Mouse (Mus musculus) intestine, embryonic 15.5 days (tissue): ENCODE data around the gene Grin1. TPM values are rescaled to one million over a fixed set of nuclear protein-coding genes. Genes with fewer than 3 reads are reported as not detected.

Experiments
- ATAC-seq: fragments of 200-750 bp; cut with Nextera tagmentation; 2 replicates; pipeline ENCODE4 v1.8.0; 2017; ENCODE audit warnings: moderate TSS enrichment, moderate library complexity
- H3K27ac ChIP-seq: fragments of 300-500 bp; sonication (generic); 2 replicates; pipeline ENCODE4 v1.5.1; 2015; ENCODE audit warnings: mild to moderate bottlenecking, inconsistent platforms
- H3K27me3 ChIP-seq: fragments of 300-500 bp; sonication (generic); replicated peaks from 2 replicates; pipeline ENCODE4 v1.6.1; 2015; ENCODE audit warnings: inconsistent platforms
- H3K36me3 ChIP-seq: fragments of 300-500 bp; sonication (generic); 2 replicates; pipeline ENCODE4 v1.6.1; 2015; ENCODE audit warnings: inconsistent platforms
- H3K4me1 ChIP-seq: fragments of 300-500 bp; sonication (generic); replicated peaks from 2 replicates; pipeline ENCODE4 v1.6.1; 2015; ENCODE audit warnings: inconsistent platforms
- H3K4me2 ChIP-seq: fragments of 300-500 bp; sonication (generic); replicated peaks from 2 replicates; pipeline ENCODE4 v1.6.1; 2015; ENCODE audit warnings: mild to moderate bottlenecking, inconsistent platforms
- H3K4me3 ChIP-seq: fragments of 300-500 bp; sonication (generic); replicated peaks from 2 replicates; pipeline ENCODE4 v1.5.1; 2015; ENCODE audit warnings: inconsistent platforms
- H3K9ac ChIP-seq: fragments of 300-500 bp; sonication (generic); 2 replicates; pipeline ENCODE4 v1.6.1; 2015; ENCODE audit warnings: inconsistent platforms
- H3K9me3 ChIP-seq: fragments of 300-500 bp; sonication (generic); 2 replicates; pipeline ENCODE4 v1.6.1; 2016; ENCODE audit warnings: inconsistent platforms
- WGBS: fragments of 180-500 bp; shearing (Covaris S2); methylation state at CpG from one replicate; pipeline ENCODE4 v1.1.7; 2015; 5-methylcytosine and 5-hydroxymethylcytosine counted together
- polyA plus RNA-seq: library from polyadenylated mRNA; unstranded; fragments of >200 nt; fragmentation: Nextera tagmentation; extraction: Ambion mirVana; gene quantifications from 2 replicates; pipeline ENCODE4 v1.2.1, GENCODE M21; 2015

Gene Grin1
- polyA plus RNA-seq, 1 experiment from 2014 or later, result 1.4 TPM

DNA sequence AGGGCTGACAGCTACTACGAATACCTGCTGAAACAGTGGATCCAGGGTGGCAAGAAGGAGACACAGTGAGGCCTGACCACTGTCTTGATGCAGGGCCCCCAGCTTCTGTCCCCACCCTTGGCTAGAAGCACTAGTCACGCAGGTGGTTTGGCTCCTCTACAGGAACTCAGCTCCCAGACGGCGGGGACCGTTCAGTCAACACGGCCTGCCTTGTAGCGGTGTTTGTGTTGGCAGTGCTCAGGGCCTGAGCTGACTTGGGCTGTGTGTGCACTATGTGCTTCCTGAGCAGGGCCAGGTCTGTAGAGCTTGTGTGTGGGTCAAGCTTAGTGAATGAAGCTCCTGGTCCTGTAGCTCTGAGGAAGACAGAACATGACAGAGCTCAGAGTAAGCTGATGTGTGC lies 29.2 kb upstream of the Grin1 start:
- Histone ChIP-seq H3K4me1 (no peaks in the 10 kb centered on the region), H3K9ac (no peak overlapping the region), H3K27me3 (no peaks in the 10 kb centered on the region), H3K9me3 (no peaks in the 10 kb centered on the region), H3K27ac (no peak overlapping the region), H3K4me2 (no peak overlapping the region), H3K4me3 (no peak overlapping the region), H3K36me3 (peaks cover 81% of the 10 kb centered on the region)
- 92% methylated on average over 7 of the region's 7 CpGs for WGBS
- no peak for ATAC-seq

DNA sequence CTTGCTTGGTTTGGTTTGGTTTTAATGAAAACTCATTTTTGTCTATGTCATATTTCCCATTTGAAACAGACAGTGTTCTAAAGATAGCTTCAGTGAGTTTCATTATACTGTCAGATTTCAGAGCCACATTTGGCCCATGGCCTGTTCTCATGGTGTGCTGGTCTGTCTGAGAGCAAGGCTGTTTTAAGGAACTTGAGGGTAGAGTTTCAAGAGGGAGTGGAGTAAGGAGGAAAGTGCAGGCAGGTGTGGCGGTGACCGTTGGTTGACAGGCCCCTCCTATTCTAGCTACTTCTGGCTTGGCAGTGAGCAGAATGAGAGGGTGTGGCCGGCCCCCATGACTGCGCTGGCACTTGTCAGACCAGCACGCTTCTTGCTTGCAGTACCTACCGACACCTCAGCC lies 19.3 kb upstream of the Grin1 start:
- H3K9me3 ChIP-seq, result no peaks in the 10 kb centered on the region
- no peaks in the 10 kb centered on the region for H3K27me3 ChIP-seq
- no peak overlapping the region for H3K4me2 ChIP-seq
- WGBS, result 84% methylated on average over 6 of the region's 6 CpGs
- H3K4me3 ChIP-seq, result no peak overlapping the region
- no peak overlapping the region for H3K27ac ChIP-seq
- no peak for ATAC-seq
- H3K4me1 ChIP-seq, result peaks cover 3% of the 10 kb centered on the region
- H3K36me3 ChIP-seq, result peaks cover 39% of the 10 kb centered on the region
- no peak overlapping the region for H3K9ac ChIP-seq

DNA sequence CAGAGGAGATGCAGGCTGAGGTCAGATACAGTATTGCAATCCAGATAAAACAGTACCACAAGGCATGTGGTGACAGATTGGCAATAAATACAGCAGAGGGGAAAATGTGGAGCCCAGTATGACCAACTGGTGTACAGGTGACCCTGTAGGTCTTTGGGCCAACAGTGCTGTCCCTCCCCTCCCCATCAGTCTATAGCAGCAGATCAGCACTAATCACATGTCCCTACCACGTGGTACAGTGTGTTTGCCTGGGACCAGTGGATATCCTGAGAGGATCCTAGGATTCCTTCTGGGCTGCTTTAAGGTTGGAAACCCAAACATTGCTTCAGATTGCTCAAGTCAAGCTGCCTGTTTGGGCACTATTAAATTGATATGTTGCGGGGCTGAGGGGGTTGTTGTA lies 14.6 kb upstream of the Grin1 start:
- WGBS, result 83% methylated on average over 2 of the region's 2 CpGs
- H3K9me3 ChIP-seq, result no peaks in the 10 kb centered on the region
- peaks cover 10% of the 10 kb centered on the region for H3K4me1 ChIP-seq
- H3K9ac ChIP-seq, result peak overlapping the region; percentile 83; the same call in 1 of the 2 replicates
- peak overlapping the region; percentile 88 for H3K4me2 ChIP-seq
- no peak overlapping the region for H3K27ac ChIP-seq
- ATAC-seq, result no peak
- peaks cover 25% of the 10 kb centered on the region for H3K36me3 ChIP-seq
- peak overlapping the region; percentile 89 for H3K4me3 ChIP-seq
- no peaks in the 10 kb centered on the region for H3K27me3 ChIP-seq

DNA sequence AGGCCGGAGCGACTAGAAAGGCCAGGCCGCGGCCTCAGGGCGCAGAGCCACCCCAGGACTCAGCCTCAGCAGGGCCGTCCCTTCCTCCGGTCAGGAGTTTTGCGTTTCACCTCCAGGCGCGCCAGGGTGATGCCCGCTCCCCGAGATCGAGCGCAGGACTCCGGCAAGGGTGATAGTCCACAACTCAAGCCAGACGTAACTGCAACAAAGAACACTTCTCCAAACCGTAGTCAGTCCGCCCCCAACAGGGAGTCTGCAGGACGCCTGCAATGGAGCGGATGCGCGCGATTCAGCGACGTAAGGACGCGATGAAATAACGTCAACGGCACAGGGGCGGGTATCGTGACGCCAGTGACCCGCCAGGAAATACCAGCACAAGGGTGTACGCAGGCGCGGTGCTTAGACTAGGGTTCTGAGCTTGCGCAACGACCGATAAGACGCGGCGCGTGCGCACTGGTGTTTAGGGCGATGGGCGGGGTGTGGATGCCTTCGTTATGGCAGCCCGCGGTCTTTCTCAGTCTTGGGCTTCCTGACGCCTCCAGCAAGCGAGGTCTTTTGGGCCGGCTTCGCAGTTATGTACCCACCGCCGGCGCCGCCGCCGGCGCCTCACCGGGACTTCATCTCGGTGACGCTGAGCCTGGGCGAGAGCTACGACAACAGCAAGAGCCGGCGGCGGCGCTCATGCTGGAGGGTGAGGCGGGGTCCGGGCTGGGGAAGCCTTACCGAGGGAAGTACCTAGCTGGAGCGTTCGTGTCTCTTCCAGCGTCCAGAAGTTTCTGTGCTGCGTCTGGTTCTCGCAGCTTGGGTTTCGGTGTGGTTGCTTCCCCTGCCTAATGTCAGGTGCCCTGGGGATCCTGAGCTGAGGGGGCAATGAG lies 13.5 kb upstream of the Grin1 start, which contains the start of gene Man1b1:
TSS of gene Man1b1 (plus strand) at position 53 of the 875 bp plus-strand sequence.
- Histone ChIP-seq H3K36me3 (peaks cover 16% of the 10 kb centered on the region), H3K4me1 (peaks cover 10% of the 10 kb centered on the region), H3K9me3 (no peaks in the 10 kb centered on the region), H3K27me3 (no peaks in the 10 kb centered on the region), H3K4me2 (peak within 1 kb of the TSS; percentile 88), H3K4me3 (peak within 1 kb of the TSS; percentile 89), H3K9ac (peak within 1 kb of the TSS; percentile 96), H3K27ac (peak within 1 kb of the TSS; percentile 87)
- ATAC-seq, result peak; percentile 98
- WGBS, result under 1% methylated on average over 78 of the region's 78 CpGs

DNA sequence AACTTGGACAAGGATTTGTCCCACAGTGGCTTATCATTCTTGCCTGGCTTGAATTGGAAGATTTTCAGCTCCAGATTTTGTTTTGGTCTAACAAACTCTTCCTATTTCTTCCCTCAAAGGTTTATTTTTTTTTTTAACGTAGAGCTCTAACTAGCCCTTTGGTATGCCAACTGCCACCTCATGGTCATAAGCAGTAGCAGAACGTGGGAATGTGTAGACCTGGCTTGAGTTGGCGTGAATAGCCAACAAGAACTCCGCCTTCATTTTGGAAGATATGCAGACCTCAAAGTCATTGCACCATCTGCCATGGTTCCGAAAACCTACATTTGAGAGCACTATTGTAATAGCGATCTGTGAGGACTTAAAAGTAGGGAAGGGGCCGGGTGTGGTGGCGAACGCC lies 12.5 kb upstream of the Grin1 start:
- H3K4me2 ChIP-seq, result peak overlapping the region; percentile 64

DNA sequence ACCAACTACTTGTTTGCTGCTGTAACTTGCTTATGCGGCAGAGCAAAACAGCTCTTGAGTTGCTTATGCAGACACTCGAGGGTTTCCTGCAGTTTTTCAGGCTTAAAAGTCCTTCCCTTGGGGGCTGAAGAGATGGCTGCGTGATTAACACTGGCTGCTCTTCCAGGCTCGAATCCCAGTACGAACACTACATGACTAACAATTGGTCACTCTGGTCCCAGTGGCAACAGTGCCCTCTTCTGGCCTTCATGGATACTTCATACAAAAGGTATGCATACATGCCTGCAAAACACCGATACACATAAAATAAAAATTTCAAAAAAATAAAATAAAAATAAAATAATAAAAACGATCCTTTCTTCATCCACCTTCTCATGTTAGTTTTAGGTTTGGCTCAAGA lies 9.5 kb upstream of the Grin1 start:
- Histone ChIP-seq H3K9ac (no peak overlapping the region), H3K27me3 (no peaks in the 10 kb centered on the region), H3K4me1 (peaks cover 8% of the 10 kb centered on the region), H3K36me3 (no peaks in the 10 kb centered on the region), H3K9me3 (no peaks in the 10 kb centered on the region), H3K27ac (no peak overlapping the region), H3K4me2 (no peak overlapping the region), H3K4me3 (no peak overlapping the region)
- WGBS, result 40% methylated on average over 7 of the region's 7 CpGs
- no peak for ATAC-seq

More for the DNA sequence above, 12.5 kb upstream of the Grin1 start:
- Histone ChIP-seq H3K4me3 (peak overlapping the region; percentile 89), H3K4me1 (peaks cover 10% of the 10 kb centered on the region), H3K9me3 (no peaks in the 10 kb centered on the region), H3K9ac (peak overlapping the region; percentile 96), H3K27ac (no peak overlapping the region), H3K36me3 (peaks cover 15% of the 10 kb centered on the region), H3K27me3 (no peaks in the 10 kb centered on the region)
- 56% methylated on average over 9 of the region's 9 CpGs for WGBS
- no peak for ATAC-seq

DNA sequence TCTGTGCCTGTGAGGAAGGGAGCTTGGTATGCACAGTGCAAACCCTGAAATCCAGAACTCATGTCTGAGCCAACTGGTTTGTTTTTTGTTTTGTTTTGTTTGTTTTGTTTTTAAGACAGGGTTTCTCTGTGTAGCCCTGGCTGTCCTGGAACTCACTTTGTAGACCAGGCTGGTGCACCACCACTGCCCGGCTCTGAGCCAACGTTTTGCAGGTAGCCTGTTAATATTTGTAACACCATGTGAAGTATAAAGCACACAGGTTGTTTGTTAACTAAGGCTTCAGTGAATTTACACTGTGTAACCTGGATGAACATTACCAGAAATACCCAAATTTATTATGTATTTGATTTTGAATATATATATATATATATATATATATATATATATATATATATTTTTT lies 7.0 kb upstream of the Grin1 start:
- ATAC-seq, result no peak
- 72% methylated on average over 2 of the region's 2 CpGs for WGBS

DNA sequence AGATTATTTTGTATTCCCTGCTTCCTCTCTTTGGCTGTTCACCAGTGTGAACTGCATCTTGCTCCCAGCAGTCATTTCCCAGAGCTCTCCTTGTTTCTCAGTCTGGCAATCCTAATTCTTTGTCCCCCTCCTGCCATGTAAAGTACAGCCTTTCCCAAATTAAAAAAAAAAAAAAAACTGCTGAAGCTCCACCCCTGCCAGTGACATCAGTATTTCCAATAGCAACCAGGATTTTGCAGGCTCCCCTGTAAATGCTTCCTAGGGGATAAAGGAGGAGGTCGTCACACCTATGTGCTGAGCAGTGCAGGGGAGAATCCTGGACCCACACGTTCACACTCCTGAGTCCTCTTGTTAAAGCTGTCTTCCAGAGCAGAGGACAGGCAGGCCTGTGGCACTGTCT lies 1.1 kb upstream of the Grin1 start:
- H3K27me3 ChIP-seq, result peaks cover 43% of the 10 kb centered on the region
- H3K9me3 ChIP-seq, result no peaks in the 10 kb centered on the region
- no peak overlapping the region for H3K4me3 ChIP-seq
- no peaks in the 10 kb centered on the region for H3K36me3 ChIP-seq
- 18% methylated on average over 2 of the region's 2 CpGs for WGBS
- no peak for ATAC-seq
- H3K4me2 ChIP-seq, result no peak overlapping the region
- no peak overlapping the region for H3K9ac ChIP-seq
- peaks cover 3% of the 10 kb centered on the region; the same call in 1 of the 2 replicates for H3K4me1 ChIP-seq
- H3K27ac ChIP-seq, result no peak overlapping the region

More for the DNA sequence above, 7.0 kb upstream of the Grin1 start:
- Histone ChIP-seq H3K9me3 (no peaks in the 10 kb centered on the region), H3K9ac (no peak overlapping the region), H3K27me3 (no peaks in the 10 kb centered on the region), H3K4me3 (no peak overlapping the region), H3K27ac (no peak overlapping the region), H3K36me3 (no peaks in the 10 kb centered on the region), H3K4me1 (no peaks in the 10 kb centered on the region), H3K4me2 (no peak overlapping the region)

DNA sequence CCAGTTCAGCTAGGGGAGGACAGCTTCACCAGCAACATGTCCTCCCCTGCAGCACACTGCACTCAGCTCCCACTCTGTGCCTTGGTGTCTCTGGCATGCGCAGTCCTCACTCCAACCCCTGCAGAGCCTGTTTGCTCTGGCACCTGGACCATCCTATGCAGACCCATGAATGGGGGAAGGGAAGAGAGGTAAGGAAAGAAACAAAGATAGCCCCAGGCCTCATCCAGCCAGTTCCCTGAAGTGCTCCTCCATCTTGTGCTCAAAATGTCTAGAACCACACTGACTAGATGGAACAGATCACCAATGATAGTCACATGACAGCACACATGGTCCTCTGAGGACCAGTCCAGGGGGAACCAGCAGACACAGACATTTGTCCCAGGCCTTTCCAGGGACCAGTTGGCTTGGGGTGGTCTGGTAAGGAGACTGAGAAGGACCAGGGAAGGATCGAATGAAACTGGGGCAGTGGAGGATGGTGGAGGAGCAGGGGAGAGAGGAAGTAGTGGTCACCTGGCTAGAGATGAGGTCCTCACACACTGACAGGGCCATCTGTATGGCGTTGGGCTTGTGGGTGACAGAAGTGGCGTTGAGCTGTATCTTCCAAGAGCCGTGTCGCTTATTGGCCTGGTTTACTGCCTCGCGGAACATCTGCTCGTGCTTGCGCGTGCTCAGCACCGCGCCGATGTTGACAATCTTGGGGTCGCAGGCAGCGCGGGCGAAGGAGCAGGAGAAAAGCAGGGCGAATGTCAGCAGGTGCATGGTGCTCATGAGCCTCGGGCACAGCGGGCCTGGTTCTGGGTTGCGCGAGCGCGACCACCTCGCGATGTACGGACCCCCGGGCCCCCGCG lies 644 bp downstream of the Grin1 start:
- Histone ChIP-seq H3K27ac (no peak overlapping the region), H3K9me3 (no peaks in the 10 kb centered on the region), H3K36me3 (no peaks in the 10 kb centered on the region), H3K4me3 (peak overlapping the region; percentile 27), H3K4me2 (peak overlapping the region; percentile 75), H3K4me1 (peaks cover 3% of the 10 kb centered on the region; the same call in 1 of the 2 replicates), H3K9ac (no peak overlapping the region), H3K27me3 (peaks cover 47% of the 10 kb centered on the region)
- ATAC-seq, result peak; percentile 31; the same call in 1 of the 2 replicates
- whole genome bisulfite sequencing, result 6% methylated on average over 31 of the region's 31 CpGs

DNA sequence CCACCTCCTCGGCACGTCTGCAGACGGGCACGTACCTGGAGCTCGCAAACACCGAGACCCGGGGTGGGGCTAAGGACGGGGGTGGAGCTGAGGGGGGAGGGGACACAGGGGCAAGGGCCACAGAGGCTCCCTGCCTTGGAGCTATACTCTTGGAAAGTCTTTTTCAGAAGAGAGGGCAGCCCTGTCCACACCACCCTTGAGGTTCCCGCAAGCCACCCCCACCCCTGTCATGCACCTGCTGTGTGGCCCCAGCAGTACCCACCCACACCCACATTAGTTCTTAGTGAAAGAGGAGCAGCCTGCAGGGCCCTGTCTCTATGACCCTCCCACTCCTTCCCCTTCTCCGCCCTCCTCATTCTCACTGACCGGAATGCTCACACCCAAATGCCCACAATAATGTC lies 7.5 kb downstream of the Grin1 start:
- Histone ChIP-seq H3K27ac (no peak overlapping the region), H3K4me2 (peak overlapping the region; percentile 53), H3K36me3 (no peaks in the 10 kb centered on the region), H3K4me1 (0 out of 2 replicates have a peak, but pooled peaks cover 3% of the 10 kb centered on the region), H3K4me3 (peak overlapping the region; percentile 25; the same call in 1 of the 2 replicates), H3K27me3 (peaks cover 65% of the 10 kb centered on the region), H3K9ac (no peak overlapping the region), H3K9me3 (no peaks in the 10 kb centered on the region)
- ATAC-seq, result peak; percentile 93
- WGBS, result 3% methylated on average over 11 of the region's 11 CpGs

DNA sequence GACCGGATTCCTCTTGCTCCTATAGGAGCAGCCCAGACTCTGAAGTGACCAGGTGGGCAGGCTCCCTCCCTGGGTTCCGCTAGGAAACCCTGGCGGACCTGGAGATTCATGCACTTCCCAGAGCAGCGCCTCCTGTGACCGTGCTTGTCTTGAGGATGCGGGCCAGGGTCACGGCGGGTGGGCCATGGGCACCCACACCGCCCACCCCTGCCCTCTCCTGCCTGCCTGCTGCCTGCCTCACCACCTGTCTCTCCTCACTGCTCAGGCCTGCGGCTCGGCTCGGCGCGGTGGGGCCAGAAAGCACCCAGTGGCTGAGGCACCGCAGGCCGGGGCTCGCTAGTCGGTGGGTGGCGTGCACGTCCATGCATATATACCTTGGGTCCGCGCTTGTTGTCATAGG lies 8.0 kb downstream of the Grin1 start:
- 2% methylated on average over 22 of the region's 22 CpGs for WGBS
- ATAC-seq, result peak; percentile 75
- H3K9me3 ChIP-seq, result no peaks in the 10 kb centered on the region
- no peak overlapping the region for H3K27ac ChIP-seq
- peak overlapping the region; percentile 25 for H3K4me3 ChIP-seq
- H3K4me2 ChIP-seq, result peak overlapping the region; percentile 53
- H3K27me3 ChIP-seq, result peaks cover 63% of the 10 kb centered on the region
- peak overlapping the region; percentile 20; the same call in 1 of the 2 replicates for H3K9ac ChIP-seq
- no peaks in the 10 kb centered on the region for H3K36me3 ChIP-seq
- H3K4me1 ChIP-seq, result 0 out of 2 replicates have a peak, but pooled peaks cover 3% of the 10 kb centered on the region

DNA sequence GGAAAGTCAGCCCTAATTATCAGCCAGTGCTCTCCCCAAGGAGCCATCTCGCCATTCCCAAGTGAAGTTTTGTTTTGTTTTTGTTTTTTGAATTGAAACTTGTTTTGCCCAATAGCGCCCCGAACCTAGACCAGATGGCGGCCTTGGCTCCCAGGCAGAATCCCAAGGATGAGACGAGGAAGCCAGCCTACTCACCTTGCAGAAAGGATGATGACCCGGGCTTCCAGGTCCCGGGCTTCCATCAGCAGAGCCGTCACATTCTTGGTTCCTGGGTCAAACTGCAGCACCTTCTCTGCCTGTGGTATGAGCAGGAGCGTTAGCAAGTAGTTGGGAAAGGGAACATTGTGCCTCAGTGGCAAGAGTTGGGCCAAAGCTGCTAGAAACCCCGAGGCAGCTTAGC lies 8.8 kb downstream of the Grin1 start:
- H3K27me3 ChIP-seq, result peaks cover 69% of the 10 kb centered on the region
- H3K4me2 ChIP-seq, result no peak overlapping the region
- no peak overlapping the region for H3K27ac ChIP-seq
- no peaks in the 10 kb centered on the region for H3K9me3 ChIP-seq
- no peak overlapping the region for H3K4me3 ChIP-seq
- no peak overlapping the region for H3K9ac ChIP-seq
- no peaks in the 10 kb centered on the region for H3K36me3 ChIP-seq
- WGBS, result 51% methylated on average over 10 of the region's 10 CpGs
- H3K4me1 ChIP-seq, result peaks cover 5% of the 10 kb centered on the region; the same call in 1 of the 2 replicates
- ATAC-seq, result no peak
